In the genomic region with DNA sequence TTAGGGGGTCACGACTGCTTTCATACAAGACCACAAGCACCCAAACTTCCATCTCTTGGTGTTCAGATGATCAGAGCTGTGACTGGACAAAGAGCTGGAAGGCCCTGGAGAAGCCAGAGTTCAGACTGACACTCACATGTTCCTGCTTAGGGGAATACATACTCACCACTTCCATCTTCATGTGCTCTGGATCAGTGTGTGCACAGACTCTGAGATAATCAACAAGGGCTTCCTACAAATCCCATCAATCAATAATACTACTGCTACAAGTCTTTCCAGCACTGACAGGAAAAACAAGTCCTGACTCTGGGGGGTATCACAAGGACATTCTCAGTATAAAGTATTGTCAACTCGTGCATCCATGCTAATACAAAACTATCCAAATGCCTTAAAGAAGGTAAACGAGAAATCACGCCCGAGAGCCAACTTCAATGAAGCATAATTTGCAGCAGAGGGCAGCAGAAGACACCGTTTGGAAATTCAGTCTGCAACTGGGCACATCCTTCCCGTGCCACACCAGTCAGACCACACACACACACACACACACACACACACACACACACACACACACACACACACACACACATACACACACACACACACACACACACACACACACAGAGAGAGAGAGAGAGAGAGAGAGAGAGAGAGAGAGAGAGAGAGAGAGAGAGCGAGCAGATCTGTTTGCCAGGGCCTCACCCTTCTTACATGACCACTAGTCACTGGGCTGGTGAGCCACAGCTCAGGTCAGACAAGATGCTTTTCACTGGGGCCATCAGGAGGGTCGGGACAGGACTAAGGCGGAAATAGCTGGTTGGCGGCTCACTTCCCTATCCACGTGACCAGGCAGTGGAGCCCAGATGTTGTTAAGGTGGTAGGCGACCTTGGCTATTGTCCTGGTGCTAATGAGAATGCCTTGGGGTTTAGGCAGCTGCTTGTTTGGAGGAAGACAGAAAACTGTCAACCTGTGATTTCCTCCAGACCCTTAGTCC, we compare ENCODE assay signal across 8 mouse cellular contexts.
DNase-seq lines count a peak whose midpoint lies in the region; ATAC-seq and TF ChIP-seq lines count a peak whose summit lies in the region.

No protein-coding gene starts in this region.

- H3K9ac ChIP-seq in kidney, embryonic 15.5 days, result no peak overlapping the region
- no peak overlapping the region for H3K9ac ChIP-seq in limb, embryonic 14.5 days (ENCODE audit: low read depth, low read length, severe bottlenecking)
- no peak overlapping the region for H3K9ac ChIP-seq in neural tube, embryonic 15.5 days (replicated peaks)

- TF ChIP-seq POLR2A in limb, embryonic 14.5 days (IDR thresholded peaks at IDR 0.05; ENCODE audit: borderline replicate concordance, extremely low read depth, insufficient read depth, insufficient read length), result no peak

- WGBS in kidney, embryonic 15.5 days, result 34% methylated on average over 13 of the region's 13 CpGs
- 34% methylated on average over 13 of the region's 13 CpGs for WGBS in limb, embryonic 14.5 days
- 40% methylated on average over 13 of the region's 13 CpGs for WGBS in neural tube, embryonic 15.5 days

- no peaks in the 10 kb centered on the region for H3K9me3 ChIP-seq in kidney, embryonic 15.5 days (replicated peaks)
- H3K9me3 ChIP-seq in limb, embryonic 14.5 days (ENCODE audit: control insufficient read depth, low read length), result no peaks in the 10 kb centered on the region
- no peaks in the 10 kb centered on the region for H3K9me3 ChIP-seq in neural tube, embryonic 15.5 days (replicated peaks)

- H3K4me2 ChIP-seq in kidney, embryonic 15.5 days, result no peak overlapping the region
- no peak overlapping the region for H3K4me2 ChIP-seq in limb, embryonic 14.5 days (replicated peaks; ENCODE audit: low read depth, low read length, severe bottlenecking)
- H3K4me2 ChIP-seq in neural tube, embryonic 15.5 days, result peak overlapping the region; percentile 9; the same call in 1 of the 2 replicates

- no peak overlapping the region for H3K4me3 ChIP-seq in kidney, embryonic 15.5 days (replicated peaks)
- no peak overlapping the region for H3K4me3 ChIP-seq in limb, embryonic 14.5 days (replicated peaks; ENCODE audit: low read length)
- H3K4me3 ChIP-seq in neural tube, embryonic 15.5 days (replicated peaks), result no peak overlapping the region

- H3K27ac ChIP-seq in kidney, embryonic 15.5 days, result no peak overlapping the region
- no peak overlapping the region for H3K27ac ChIP-seq in limb, embryonic 14.5 days (replicated peaks; ENCODE audit: low read depth, low read length)
- no peak overlapping the region for H3K27ac ChIP-seq in neural tube, embryonic 15.5 days (replicated peaks)

- DNase-seq in ovary, postnatal 14 days (ENCODE audit: low spot score), result peak; percentile 52
- no peak for DNase-seq in ovary, postnatal 10 days (ENCODE audit: low spot score)
- peak; percentile 61 for DNase-seq in embryo, embryonic 11 days
- DNase-seq in heart, adult 8-10 months (ENCODE audit: low spot score), result peak; percentile 58
- peak; percentile 24 for DNase-seq in limb, embryonic 14.5 days (ENCODE audit: low spot score)

- ATAC-seq in kidney, embryonic 15.5 days (replicated peaks; ENCODE audit: low FRiP score), result peak; percentile 47; the same call in 1 of the 2 replicates
- peak; percentile 65 for ATAC-seq in limb, embryonic 14.5 days (ENCODE audit: low FRiP score, low read depth)
- ATAC-seq in neural tube, embryonic 15.5 days (ENCODE audit: low FRiP score), result peak; percentile 85
- no peak for ATAC-seq in inflammation-experienced regulatory T-cells, adult 6 months

- H3K36me3 ChIP-seq in kidney, embryonic 15.5 days, result no peaks in the 10 kb centered on the region
- H3K36me3 ChIP-seq in limb, embryonic 14.5 days (ENCODE audit: control insufficient read depth, insufficient read depth, low read length), result no peaks in the 10 kb centered on the region
- no peaks in the 10 kb centered on the region for H3K36me3 ChIP-seq in neural tube, embryonic 15.5 days

- no peaks in the 10 kb centered on the region for H3K4me1 ChIP-seq in kidney, embryonic 15.5 days
- H3K4me1 ChIP-seq in limb, embryonic 14.5 days (ENCODE audit: control insufficient read depth, insufficient read depth, low read length), result no peaks in the 10 kb centered on the region
- H3K4me1 ChIP-seq in neural tube, embryonic 15.5 days, result 0 out of 2 replicates have a peak, but pooled peaks cover 4% of the 10 kb centered on the region

- H3K27me3 ChIP-seq in kidney, embryonic 15.5 days, result 0 out of 2 replicates have a peak, but pooled peaks cover 6% of the 10 kb centered on the region
- H3K27me3 ChIP-seq in limb, embryonic 14.5 days (ENCODE audit: control insufficient read depth, insufficient read depth, low read length), result no peaks in the 10 kb centered on the region
- no peaks in the 10 kb centered on the region for H3K27me3 ChIP-seq in neural tube, embryonic 15.5 days (replicated peaks)
